Mouse (Mus musculus) stomach, embryonic 16.5 days (tissue): Measurements from ENCODE around the gene Epha1. TPM values are rescaled to one million over a fixed set of nuclear protein-coding genes. Genes with fewer than 3 reads are reported as not detected.
A peak's percentile ranks its signal among the peaks of the same experiment; 100 is the strongest.

Source experiments
- ATAC-seq: fragments of 200-750 bp; cut with Nextera tagmentation; 2 replicates; pipeline ENCODE4 v1.8.0; 2017; ENCODE audit warnings: moderate number of reproducible peaks, moderate TSS enrichment; ENCODE audit not compliant: insufficient read depth, low FRiP score
- H3K27ac ChIP-seq: fragments of 300-500 bp; sonication (generic); 2 replicates; pipeline ENCODE4 v1.5.1; 2014; ENCODE audit warnings: low read length
- H3K27me3 ChIP-seq: fragments of 300-500 bp; sonication (generic); 2 replicates; pipeline ENCODE4 v1.6.1; 2014; ENCODE audit warnings: low read length, control low read depth, mixed read lengths; ENCODE audit not compliant: control insufficient read depth, insufficient read depth
- H3K36me3 ChIP-seq: fragments of 300-500 bp; sonication (generic); 2 replicates; pipeline ENCODE4 v1.6.1; 2014; ENCODE audit warnings: low read length; ENCODE audit not compliant: control insufficient read depth, insufficient read depth
- H3K4me1 ChIP-seq: fragments of 300-500 bp; sonication (generic); 2 replicates; pipeline ENCODE4 v1.6.1; 2014; ENCODE audit warnings: low read length, control low read depth, mixed read lengths; ENCODE audit not compliant: control insufficient read depth, insufficient read depth
- H3K4me2 ChIP-seq: fragments of 300-500 bp; sonication (generic); 2 replicates; pipeline ENCODE4 v1.6.1; 2014; ENCODE audit warnings: low read depth, low read length, mixed read lengths
- H3K4me3 ChIP-seq: fragments of 300-500 bp; sonication (generic); replicated peaks from 2 replicates; pipeline ENCODE4 v1.5.1; 2014; ENCODE audit warnings: mild to moderate bottlenecking, low read length
- H3K9ac ChIP-seq: fragments of 300-500 bp; sonication (generic); 2 replicates; pipeline ENCODE4 v1.6.1; 2014; ENCODE audit warnings: low read length
- H3K9me3 ChIP-seq: fragments of 300-500 bp; sonication (generic); replicated peaks from 2 replicates; pipeline ENCODE4 v1.6.1; 2016; ENCODE audit warnings: low read length, control low read depth; ENCODE audit not compliant: control insufficient read depth
- WGBS: fragments of 180-500 bp; shearing (Covaris S2); extraction: QIAGEN DNeasy Blood & Tissue Kit; methylation state at CpG from one replicate; pipeline ENCODE4 v1.1.7; 2014; 5-methylcytosine and 5-hydroxymethylcytosine counted together
- polyA plus RNA-seq: library from polyadenylated mRNA; unstranded; fragments of >200 nt; fragmentation: Nextera tagmentation; extraction: Ambion mirVana; gene quantifications from 2 replicates; pipeline ENCODE4 v1.2.1, GENCODE M21; 2015

Epha1 gene
- polyA plus RNA-seq, 1 experiment from 2014 or later = 25.5 TPM

GRCm38 (mm10) chr6:42358901-42359300 lies 14.2 kb downstream of the Epha1 start:
- ATAC-seq = no peak
- WGBS = 89% methylated on average over 12 of the region's 12 CpGs
- Histone ChIP-seq H3K4me3 (no peak overlapping the region), H3K9ac (no peak overlapping the region), H3K27me3 (no peaks in the 10 kb centered on the region), H3K9me3 (no peaks in the 10 kb centered on the region), H3K27ac (peak overlapping the region; percentile 47), H3K4me1 (peaks cover 33% of the 10 kb centered on the region), H3K4me2 (no peak overlapping the region), H3K36me3 (peaks cover 39% of the 10 kb centered on the region)

GRCm38 (mm10) chr6:42357901-42358300 lies 15.2 kb downstream of the Epha1 start:
- no peak for ATAC-seq
- H3K4me3 ChIP-seq = no peak overlapping the region
- peaks cover 40% of the 10 kb centered on the region for H3K36me3 ChIP-seq
- 55% methylated on average over 6 of the region's 6 CpGs for WGBS
- H3K9ac ChIP-seq = no peak overlapping the region
- H3K27me3 ChIP-seq = no peaks in the 10 kb centered on the region
- no peaks in the 10 kb centered on the region for H3K9me3 ChIP-seq
- H3K4me1 ChIP-seq = peaks cover 43% of the 10 kb centered on the region
- no peak overlapping the region for H3K4me2 ChIP-seq
- no peak overlapping the region for H3K27ac ChIP-seq

GRCm38 (mm10) chr6:42356913-42357312 lies 16.2 kb downstream of the Epha1 start:
- WGBS = 72% methylated on average over 5 of the region's 5 CpGs
- H3K4me1 ChIP-seq = peaks cover 53% of the 10 kb centered on the region
- peak overlapping the region; percentile 28 for H3K27ac ChIP-seq
- no peak overlapping the region for H3K9ac ChIP-seq
- H3K4me2 ChIP-seq = no peak overlapping the region
- H3K9me3 ChIP-seq = no peaks in the 10 kb centered on the region
- peak; percentile 75 for ATAC-seq
- peaks cover 48% of the 10 kb centered on the region for H3K36me3 ChIP-seq
- H3K4me3 ChIP-seq = no peak overlapping the region
- H3K27me3 ChIP-seq = no peaks in the 10 kb centered on the region

GRCm38 (mm10) chr6:42355794-42356600 lies 17.1 kb downstream of the Epha1 start:
- Histone ChIP-seq H3K27me3 (no peaks in the 10 kb centered on the region), H3K9ac (no peak overlapping the region), H3K4me2 (no peak overlapping the region), H3K36me3 (peaks cover 45% of the 10 kb centered on the region), H3K4me3 (no peak overlapping the region), H3K27ac (no peak overlapping the region), H3K4me1 (peaks cover 62% of the 10 kb centered on the region), H3K9me3 (no peaks in the 10 kb centered on the region)
- 91% methylated on average over 13 of the region's 13 CpGs for WGBS
- no peak for ATAC-seq

- Histone ChIP-seq H3K4me3 (no peak overlapping the region), H3K4me2 (no peak overlapping the region), H3K27me3 (no peaks in the 10 kb centered on the region), H3K27ac (no peak overlapping the region), H3K4me1 (peaks cover 64% of the 10 kb centered on the region), H3K36me3 (peaks cover 40% of the 10 kb centered on the region), H3K9me3 (no peaks in the 10 kb centered on the region), H3K9ac (no peak overlapping the region)
- WGBS = 89% methylated on average over 6 of the region's 6 CpGs
- no peak for ATAC-seq
Observed at GRCm38 (mm10) chr6:42355366-42355765, 17.7 kb downstream of the Epha1 start.

- H3K36me3 ChIP-seq = peaks cover 34% of the 10 kb centered on the region
Observed at GRCm38 (mm10) chr6:42354076-42355019, 18.7 kb downstream of the Epha1 start.

GRCm38 (mm10) chr6:42353180-42353579 lies 19.9 kb downstream of the Epha1 start:
- peaks cover 24% of the 10 kb centered on the region; the same call in 1 of the 2 replicates for H3K36me3 ChIP-seq
- peak overlapping the region; percentile 95 for H3K4me2 ChIP-seq
- peaks cover 63% of the 10 kb centered on the region for H3K4me1 ChIP-seq
- WGBS = 70% methylated on average over 8 of the region's 8 CpGs
- no peaks in the 10 kb centered on the region for H3K27me3 ChIP-seq
- peak overlapping the region; percentile 15; the same call in 1 of the 2 replicates for H3K4me3 ChIP-seq
- no peak overlapping the region for H3K9ac ChIP-seq
- H3K27ac ChIP-seq = no peak overlapping the region
- H3K9me3 ChIP-seq = no peaks in the 10 kb centered on the region
- no peak for ATAC-seq

More at GRCm38 (mm10) chr6:42354076-42355019, 18.7 kb downstream of the Epha1 start:
- Histone ChIP-seq H3K27me3 (no peaks in the 10 kb centered on the region), H3K9me3 (no peaks in the 10 kb centered on the region), H3K4me1 (peaks cover 64% of the 10 kb centered on the region), H3K27ac (peak overlapping the region; percentile 49; the same call in 1 of the 2 replicates), H3K4me3 (peak overlapping the region; percentile 15), H3K9ac (peak overlapping the region; percentile 33; the same call in 1 of the 2 replicates), H3K4me2 (peak overlapping the region; percentile 37)
- 45% methylated on average over 11 of the region's 11 CpGs for WGBS
- no peak for ATAC-seq

- Histone ChIP-seq H3K36me3 (peaks cover 17% of the 10 kb centered on the region; the same call in 1 of the 2 replicates), H3K9ac (peak overlapping the region; percentile 96; the same call in 1 of the 2 replicates), H3K27me3 (no peaks in the 10 kb centered on the region), H3K4me3 (peak overlapping the region; percentile 83; the same call in 1 of the 2 replicates), H3K27ac (0 out of 2 replicates have a peak overlapping the region, but pooled peaks have one; percentile 38), H3K4me1 (peaks cover 56% of the 10 kb centered on the region), H3K4me2 (peak overlapping the region; percentile 95), H3K9me3 (no peaks in the 10 kb centered on the region)
- 93% methylated on average over 1 of the region's 1 CpGs for WGBS
- no peak for ATAC-seq
Observed at GRCm38 (mm10) chr6:42352486-42352846, 20.6 kb downstream of the Epha1 start.
